Mouse (Mus musculus): Measurements from ENCODE around the gene Pnisr. TPM values are rescaled to one million over a fixed set of nuclear protein-coding genes. Genes with fewer than 3 reads are reported as not detected.

The Pnisr gene
- 100 to 1,000 TPM; 199 to 268 (median 223) TPM for total RNA-seq (2022)

DNA sequence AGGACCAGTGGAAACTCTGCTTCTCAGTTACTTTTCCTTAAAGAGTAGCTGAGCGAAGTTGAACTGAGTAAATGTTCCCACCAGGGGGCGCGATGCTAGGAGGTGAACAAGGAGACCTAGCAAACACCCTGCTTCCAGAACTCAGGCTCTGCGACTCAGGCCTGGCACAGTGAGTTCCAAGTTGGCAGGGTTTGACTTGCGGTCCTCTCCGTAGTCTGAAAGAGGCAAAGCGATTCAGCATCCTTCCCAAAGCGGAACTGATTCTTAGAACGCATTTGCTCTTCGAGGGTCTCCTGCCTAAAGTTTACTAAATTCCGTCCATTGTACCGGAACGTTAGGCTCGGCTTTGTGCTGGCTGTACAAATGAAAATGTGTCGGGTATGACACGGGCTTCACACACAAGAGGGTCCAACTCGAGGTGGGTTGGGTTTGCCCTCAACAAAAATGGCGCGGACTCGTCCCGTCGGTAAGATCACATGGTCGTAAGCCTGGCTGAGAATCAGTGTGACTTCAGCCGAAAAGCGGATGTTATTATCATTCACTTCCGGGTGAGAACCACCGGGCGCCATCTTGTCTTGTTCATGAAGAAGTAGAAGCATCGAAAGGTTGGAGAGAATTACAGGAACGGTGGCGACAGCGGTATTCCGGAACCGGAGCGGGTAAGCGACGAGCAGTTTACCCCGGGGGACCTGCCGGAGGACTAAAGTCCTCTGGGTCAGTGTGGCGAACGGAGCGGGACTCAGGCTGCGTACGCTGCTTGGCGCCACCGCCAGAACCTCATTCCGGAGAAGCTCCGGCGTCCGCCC is at the start of gene Pnisr:
Gene Pnisr (plus strand): TSS at position 103 of the 806 bp plus-strand sequence.
- DNase-seq (ENCODE audit: low spot score in 2 of 2): peak; percentile 96 to 97

GRCm38 (mm10) chr4:21801013-21801412 is 46.4 kb upstream of the Pnisr start:
- DNase-seq (ENCODE audit: low spot score in 2 of 2): no peak

DNA sequence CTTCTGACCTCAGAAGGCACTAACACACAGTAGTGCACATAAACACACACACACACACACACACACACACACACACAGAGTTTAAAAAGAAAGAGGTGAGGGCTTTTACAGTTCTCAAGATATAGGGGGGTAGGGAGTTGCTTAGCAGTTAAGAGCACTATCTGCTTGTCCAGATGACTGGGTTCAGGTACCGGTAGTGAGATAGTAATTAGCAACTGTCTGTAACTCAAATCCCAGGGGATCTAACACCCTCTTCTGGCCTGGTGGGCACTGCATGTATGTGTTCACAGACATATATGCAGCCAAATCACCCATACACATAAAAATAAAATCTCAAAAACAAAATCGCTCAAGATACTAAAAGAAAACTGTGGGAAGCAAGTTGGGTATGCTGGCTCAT is 45.8 kb upstream of the Pnisr start:
- DNase-seq (ENCODE audit: low spot score in 2 of 2): no peak

GRCm38 (mm10) chr4:21807204-21807603 is 40.2 kb upstream of the Pnisr start:
- DNase-seq (ENCODE audit: low spot score in 2 of 2): no peak

DNA sequence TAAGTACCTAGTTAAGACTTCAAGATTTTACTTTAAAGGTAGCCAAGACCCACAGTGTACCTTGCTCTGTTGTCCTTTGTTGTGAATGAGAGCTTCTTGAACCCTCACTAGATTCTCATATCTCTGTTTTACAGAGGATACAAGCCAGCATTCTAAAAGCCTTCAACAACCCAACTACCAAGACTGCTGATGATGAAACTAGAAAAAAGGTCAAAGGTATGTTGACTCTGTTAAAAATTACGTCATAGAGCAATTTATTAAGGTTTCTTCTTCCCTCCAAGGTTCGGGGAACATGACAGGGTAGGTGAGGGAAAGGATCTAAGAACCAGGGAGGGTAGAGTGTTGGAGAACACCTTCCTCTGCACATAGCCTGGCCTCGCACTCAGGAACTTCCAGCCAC is 36.8 kb upstream of the Pnisr start:
- no peak for DNase-seq (ENCODE audit: low spot score in 2 of 2)

GRCm38 (mm10) chr4:21812635-21813034 is 34.7 kb upstream of the Pnisr start:
- no peak for DNase-seq (ENCODE audit: low spot score in 2 of 2)

GRCm38 (mm10) chr4:21814029-21814428 is 33.4 kb upstream of the Pnisr start:
- peak; percentile 18 to 33 for DNase-seq (ENCODE audit: low spot score in 2 of 2)

- no peak for DNase-seq (ENCODE audit: low spot score in 2 of 2)
Observed at GRCm38 (mm10) chr4:21826616-21827015, 20.8 kb upstream of the Pnisr start.

GRCm38 (mm10) chr4:21832844-21833243 is 14.5 kb upstream of the Pnisr start:
- no peak for DNase-seq (ENCODE audit: low spot score in 2 of 2)

DNA sequence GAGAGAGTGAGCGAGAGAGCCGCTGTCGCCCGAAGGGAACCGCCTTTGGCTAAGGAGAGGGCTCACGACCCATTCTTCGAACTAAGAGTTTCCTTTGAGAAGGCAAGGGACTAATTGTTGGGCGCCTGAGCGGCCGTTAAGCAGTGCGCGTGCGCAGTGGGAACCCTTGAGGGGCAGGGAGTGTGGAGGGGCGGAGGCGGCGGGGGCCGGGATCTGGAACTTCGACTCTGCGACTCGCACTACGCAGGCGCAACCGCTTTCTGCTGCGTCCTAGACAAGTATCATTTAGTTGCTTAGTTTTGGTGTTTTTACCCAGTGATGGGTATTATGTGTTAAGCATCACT is 876 bp downstream of the Pnisr start:
- peak; percentile 82 to 88 for DNase-seq (ENCODE audit: low spot score in 2 of 2)

- no peak for DNase-seq (ENCODE audit: low spot score in 2 of 2)
Observed at GRCm38 (mm10) chr4:21857481-21857880, 10.1 kb downstream of the Pnisr start.

- DNase-seq (ENCODE audit: low spot score in 2 of 2): no peak
Observed at GRCm38 (mm10) chr4:21865226-21865625, 17.8 kb downstream of the Pnisr start.

- no peak for DNase-seq (ENCODE audit: low spot score in 2 of 2)
Observed at GRCm38 (mm10) chr4:21878776-21879175, 31.4 kb downstream of the Pnisr start.

GRCm38 (mm10) chr4:21879565-21880220 is 32.3 kb downstream of the Pnisr start, which contains the start of gene Coq3:
Gene Coq3 (plus strand): TSS chr4:21879673.
- DNase-seq (ENCODE audit: low spot score in 2 of 2): peak; percentile 83 to 87

DNA sequence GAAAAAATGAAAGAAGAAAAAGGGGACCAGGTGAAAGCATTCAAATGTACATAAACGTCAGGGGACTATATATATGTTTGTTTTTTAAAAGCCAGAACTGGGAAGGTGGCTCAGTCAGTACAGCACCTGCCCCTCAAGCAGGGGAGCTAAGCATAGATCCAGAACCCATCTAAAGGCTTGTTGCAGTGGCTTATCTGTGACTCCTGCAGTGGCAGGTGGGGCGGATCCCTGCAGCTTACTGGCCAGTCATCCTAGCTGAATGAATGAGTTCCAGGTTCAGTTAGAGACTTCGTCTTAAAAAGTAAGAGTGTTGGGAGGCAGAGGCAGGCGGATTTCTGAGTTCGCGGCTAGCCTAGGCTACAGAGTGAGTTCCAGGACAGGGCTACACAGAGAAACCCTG is 35.4 kb downstream of the Pnisr start:
- no peak for DNase-seq (ENCODE audit: low spot score in 2 of 2)

GRCm38 (mm10) chr4:21885831-21886230 is 38.4 kb downstream of the Pnisr start:
- DNase-seq (ENCODE audit: low spot score in 2 of 2): peak in 1 of 2 experiments; percentile 8

Other genes starting within 250 kb of the Pnisr start
- not detected for gene Prdm13, start 161.6 kb upstream of the Pnisr start, total RNA-seq (2022)
- gene Ccnc, start 119.9 kb upstream of the Pnisr start, total RNA-seq (2022): 10 to 100 TPM; 30.5 to 39.4 (median 37.1) TPM
- gene Usp45, start 80.4 kb upstream of the Pnisr start, total RNA-seq (2022): 10 to 100 TPM; 47.1 to 64.1 (median 54.4) TPM
- gene Tstd3, start 80.4 kb upstream of the Pnisr start, total RNA-seq (2022): 10 to 100 TPM; 21.7 to 24.5 (median 24.0) TPM
- 10 to 100 TPM; 11.3 to 13.8 (median 13.0) TPM for gene Coq3, start 32.1 kb downstream of the Pnisr start, total RNA-seq (2022)
- 10 to 100 TPM; 48.8 to 54.7 (median 52.4) TPM for gene Faxc, start 83.7 kb downstream of the Pnisr start, total RNA-seq (2022)